In the genomic region with DNA sequence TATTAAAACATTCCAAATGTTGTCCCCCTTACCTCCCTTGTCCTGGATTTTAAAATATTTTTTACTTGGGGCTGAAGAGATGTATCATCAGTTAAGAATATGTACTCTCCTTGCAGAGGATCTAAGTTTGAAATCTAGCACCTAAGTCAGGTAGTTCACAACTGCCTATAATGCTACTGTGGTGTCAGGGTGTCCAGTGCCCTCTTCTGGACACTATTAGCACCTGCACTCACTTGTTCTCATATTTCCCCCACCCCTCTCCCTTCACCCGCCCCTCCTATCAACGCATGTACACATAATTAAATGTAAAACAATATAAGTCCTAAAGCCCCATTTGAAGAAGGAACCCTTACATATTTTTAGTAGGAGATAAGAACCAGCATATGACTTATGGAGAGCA, we compare ENCODE assay signal across 8 mouse cellular contexts. TPM values are rescaled to one million over a fixed set of nuclear protein-coding genes. Genes with fewer than 3 reads are reported as not detected.
DNase-seq lines count a peak whose midpoint lies in the region; ATAC-seq and TF ChIP-seq lines count a peak whose summit lies in the region.

No protein-coding gene starts in this region.

- peak; percentile 73 for TF ChIP-seq CTCF in lung, postnatal 0 days (IDR thresholded peaks at IDR 0.05)

- no peaks in the 10 kb centered on the region for H3K4me1 ChIP-seq in lung, postnatal 0 days (ENCODE audit: insufficient read depth, low read depth, low read length)
- no peaks in the 10 kb centered on the region for H3K4me1 ChIP-seq in midbrain, embryonic 15.5 days

- H3K9ac ChIP-seq in lung, postnatal 0 days (replicated peaks; ENCODE audit: low read depth) = no peak overlapping the region
- H3K9ac ChIP-seq in midbrain, embryonic 15.5 days = no peak overlapping the region

- H3K4me3 ChIP-seq in lung, postnatal 0 days (ENCODE audit: low read depth, low read length) = no peak overlapping the region
- no peak overlapping the region for H3K4me3 ChIP-seq in midbrain, embryonic 15.5 days

- no peaks in the 10 kb centered on the region for H3K36me3 ChIP-seq in lung, postnatal 0 days (ENCODE audit: insufficient read depth, low read length)
- H3K36me3 ChIP-seq in splenic B cell, adult 2 months (ENCODE audit: control insufficient read depth, insufficient read depth, low read length, poor library complexity, severe bottlenecking) = no peaks in the 10 kb centered on the region
- H3K36me3 ChIP-seq in midbrain, embryonic 15.5 days (replicated peaks) = no peaks in the 10 kb centered on the region

- no peak for ATAC-seq in lung, postnatal 0 days
- ATAC-seq in erythroid progenitor cell, adult 5-6 weeks (replicated peaks; ENCODE audit: low FRiP score, poor library complexity, severe bottlenecking) = 0 out of 2 replicates have a peak, but pooled peaks have one; percentile 57
- no peak for ATAC-seq in midbrain, embryonic 15.5 days (replicated peaks)

- H3K27ac ChIP-seq in lung, postnatal 0 days (ENCODE audit: low read length) = no peak overlapping the region
- H3K27ac ChIP-seq in midbrain, embryonic 15.5 days = no peak overlapping the region

- DNase-seq in adrenal gland, postnatal 10 days = peak; percentile 12
- no peak for DNase-seq in adrenal gland, postnatal 25 days
- peak; percentile 60 for DNase-seq in lung, postnatal 0 days (ENCODE audit: low spot score)
- DNase-seq in lung, postnatal 10 days = no peak
- DNase-seq in splenic B cell, adult 2 months (ENCODE audit: low read depth, low spot score) = peak; percentile 73
- no peak for DNase-seq in yolk sac, embryonic 10.5 days (ENCODE audit: low spot score)

- H3K9me3 ChIP-seq in lung, postnatal 0 days (ENCODE audit: low read length) = no peaks in the 10 kb centered on the region
- H3K9me3 ChIP-seq in midbrain, embryonic 15.5 days = no peaks in the 10 kb centered on the region

- no peak overlapping the region for H3K4me2 ChIP-seq in lung, postnatal 0 days (replicated peaks; ENCODE audit: low read depth, low read length)
- H3K4me2 ChIP-seq in midbrain, embryonic 15.5 days = no peak overlapping the region

- H3K27me3 ChIP-seq in lung, postnatal 0 days (replicated peaks; ENCODE audit: insufficient read depth, low read length) = no peaks in the 10 kb centered on the region
- H3K27me3 ChIP-seq in splenic B cell, adult 2 months (ENCODE audit: control insufficient read depth, insufficient read depth, low read length, poor library complexity, severe bottlenecking) = no peaks in the 10 kb centered on the region
- H3K27me3 ChIP-seq in midbrain, embryonic 15.5 days (replicated peaks) = no peaks in the 10 kb centered on the region

- TF ChIP-seq EP300 in lung, postnatal 0 days (IDR thresholded peaks at IDR 0.05) = no peak

- 15% methylated on average over 2 of the region's 2 CpGs for WGBS in lung, postnatal 0 days
- WGBS in midbrain, embryonic 15.5 days = 33% methylated on average over 2 of the region's 2 CpGs

RNA-seq across cellular contexts. Expression of gene Ccng1, which starts 8.3 kb away (rescaled TPM):
- 10 to 100 TPM; 71.1 to 96.0 TPM for total RNA-seq in adrenal gland, postnatal 10 days (2021)
- 64.5 and 65.3 TPM in 2 replicates for total RNA-seq in adrenal gland, postnatal 25 days (2021)
- polyA plus RNA-seq in lung, postnatal 0 days (2015; fragmentation: Nextera tagmentation; extraction: Ambion mirVana) = 26.2 and 32.2 TPM in 2 replicates
- 32.4 and 36.0 TPM in 2 replicates for total RNA-seq in erythroid progenitor cell, adult 5-6 weeks (2015; ENCODE audit: low replicate concordance)
- 14.5 and 16.3 TPM in 2 replicates for total RNA-seq in erythroid progenitor cell, adult 5-6 weeks (2017; ENCODE audit: low replicate concordance)
- 31.2 and 33.3 TPM in 2 replicates for polyA plus RNA-seq in midbrain, embryonic 15.5 days (2015; fragmentation: Nextera tagmentation; extraction: Ambion mirVana)

RNA-seq across cellular contexts. Expression of gene Nudcd2, which starts 29.9 kb away (rescaled TPM):
- total RNA-seq in adrenal gland, postnatal 10 days (2021) = 10 to 100 TPM; 31.6 to 34.6 TPM
- 30.7 and 35.4 TPM in 2 replicates for total RNA-seq in adrenal gland, postnatal 25 days (2021)
- 55.2 and 60.7 TPM in 2 replicates for polyA plus RNA-seq in lung, postnatal 0 days (2015; fragmentation: Nextera tagmentation; extraction: Ambion mirVana)
- 59.5 and 60.5 TPM in 2 replicates for total RNA-seq in erythroid progenitor cell, adult 5-6 weeks (2015; ENCODE audit: low replicate concordance)
- total RNA-seq in erythroid progenitor cell, adult 5-6 weeks (2017; ENCODE audit: low replicate concordance) = 97.0 and 126 TPM in 2 replicates
- 49.6 and 55.4 TPM in 2 replicates for polyA plus RNA-seq in midbrain, embryonic 15.5 days (2015; fragmentation: Nextera tagmentation; extraction: Ambion mirVana)

RNA-seq across cellular contexts. Expression of gene Hmmr, which starts 30.2 kb away (rescaled TPM):
- 1 to 10 TPM; 7.5 to 9.1 TPM for total RNA-seq in adrenal gland, postnatal 10 days (2021)
- 3.6 and 5.4 TPM in 2 replicates for total RNA-seq in adrenal gland, postnatal 25 days (2021)
- polyA plus RNA-seq in lung, postnatal 0 days (2015; fragmentation: Nextera tagmentation; extraction: Ambion mirVana) = 1.5 and 2.9 TPM in 2 replicates
- total RNA-seq in erythroid progenitor cell, adult 5-6 weeks (2015; ENCODE audit: low replicate concordance) = 302 and 312 TPM in 2 replicates
- 397 and 477 TPM in 2 replicates for total RNA-seq in erythroid progenitor cell, adult 5-6 weeks (2017; ENCODE audit: low replicate concordance)
- polyA plus RNA-seq in midbrain, embryonic 15.5 days (2015; fragmentation: Nextera tagmentation; extraction: Ambion mirVana) = 5.4 and 6.0 TPM in 2 replicates

Comparison
In these comparisons a context has a peak if more than half of its experiments do, and no peak if none do; other contexts are left out.
1. DNase-seq: peak in adrenal gland, postnatal 10 days (single experiment), lung, postnatal 0 days (single experiment) and splenic B cell, adult 2 months (single experiment); none in adrenal gland, postnatal 25 days (single experiment), lung, postnatal 10 days (single experiment) and yolk sac, embryonic 10.5 days (single experiment).
2. RNA of gene Hmmr, which starts 30.2 kb away (total RNA-seq): 302 to 477 TPM in erythroid progenitor cell, adult 5-6 weeks; 7.5 to 9.1 TPM in adrenal gland, postnatal 10 days and 3.6 to 5.4 TPM in adrenal gland, postnatal 25 days; every median in the first group is over 10 times any median in the second.